Mouse (Mus musculus) T-helper 1 cell (primary cell): Measurements from ENCODE around the gene Zcchc4.

Experiments used
- in situ Hi-C: fragments of 300-600 bp; cut with MboI, MseI; formaldehyde crosslinking; loops from one replicate; pipeline ENCODE4 v1.15.1; 2025; ENCODE audit warnings: high pct_unique_total_duplicates

Zcchc4 gene

DNA sequence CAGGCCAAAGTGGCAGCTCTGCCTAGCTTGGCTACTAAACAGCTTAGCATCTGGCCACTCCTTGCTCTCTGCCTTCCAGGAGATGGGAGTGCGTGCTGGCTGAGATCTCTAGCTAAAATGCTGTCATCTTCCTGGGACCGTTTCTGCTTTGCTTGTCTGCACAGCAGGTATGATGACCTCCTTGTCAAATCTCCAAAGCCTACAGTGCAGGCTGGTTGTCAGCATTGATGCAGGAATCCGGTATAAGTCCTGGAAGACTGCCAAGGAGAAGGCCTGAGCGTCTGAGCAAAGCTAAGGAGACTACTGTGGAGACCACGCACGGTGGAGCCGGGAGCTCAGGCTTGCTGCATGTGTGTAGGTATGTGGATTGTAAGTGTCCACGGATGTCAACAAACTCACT is at the start of gene Zcchc4:
Gene Zcchc4, plus strand, starts transcription at position 173 of the 400 bp plus-strand sequence.
- in situ Hi-C loops = loop anchor here (25.0 kb wide), 1 partner anchor 588 kb away; the partner anchor contains the start of gene Dhx15

DNA sequence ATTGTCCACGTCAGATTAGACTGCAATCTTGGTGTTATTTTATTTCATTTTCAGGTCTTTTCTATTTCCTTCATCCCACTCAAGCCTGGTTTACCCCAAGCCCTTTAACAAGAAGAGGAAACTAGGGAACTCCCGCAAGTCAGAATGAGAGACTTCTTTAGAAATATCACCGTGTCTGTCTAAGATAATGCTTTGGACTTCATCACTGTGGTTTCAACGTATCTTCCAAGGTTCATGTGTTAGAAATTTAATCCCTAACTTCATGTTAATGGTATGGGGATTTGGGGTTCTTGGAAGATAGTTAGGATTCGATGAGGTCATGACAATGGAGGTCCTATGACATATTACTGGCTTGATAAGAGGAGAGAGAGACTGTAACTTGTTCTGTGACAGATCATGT is 47.5 kb upstream of the Zcchc4 start:
- in situ Hi-C loops = no loop called here

DNA sequence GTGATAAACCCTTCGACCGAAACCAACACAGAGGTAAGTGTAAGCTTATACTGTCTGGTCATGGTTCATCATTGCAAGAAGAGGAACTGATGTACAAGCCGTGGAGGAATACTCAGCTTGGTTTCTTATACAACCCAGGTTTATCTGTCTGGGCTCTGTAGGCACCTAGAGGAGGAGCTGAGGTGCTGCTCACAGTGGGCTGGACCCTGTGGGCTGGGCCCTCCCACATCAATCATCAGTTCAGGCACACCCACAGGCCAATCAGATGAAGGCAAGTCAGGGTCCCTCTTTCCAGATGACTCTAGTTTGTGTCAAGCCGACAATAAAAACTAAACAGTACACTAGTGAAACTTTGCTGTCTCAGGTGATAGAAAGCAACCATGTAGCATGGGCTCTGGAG is 42.4 kb upstream of the Zcchc4 start:
- in situ Hi-C loops = no loop called here

DNA sequence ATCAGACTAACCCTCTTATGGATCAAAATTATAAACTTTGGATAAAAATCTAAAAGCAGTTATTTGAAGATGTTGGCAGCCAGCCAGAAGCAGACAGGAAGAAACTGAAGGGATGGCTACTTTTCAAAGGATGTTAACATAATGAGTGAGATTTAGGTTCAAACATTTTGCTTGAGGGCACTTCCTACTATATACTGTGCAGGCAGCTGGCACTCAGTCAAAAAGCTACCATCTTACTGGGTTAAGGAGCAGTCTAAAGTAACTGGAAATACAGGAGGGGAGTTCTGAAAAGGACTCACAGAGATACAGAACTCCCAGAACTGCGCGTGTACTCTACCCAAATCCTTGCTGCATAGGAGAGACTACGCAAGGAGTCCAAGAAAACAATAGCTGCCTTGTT is 39.2 kb upstream of the Zcchc4 start:
- in situ Hi-C loops = no loop called here

DNA sequence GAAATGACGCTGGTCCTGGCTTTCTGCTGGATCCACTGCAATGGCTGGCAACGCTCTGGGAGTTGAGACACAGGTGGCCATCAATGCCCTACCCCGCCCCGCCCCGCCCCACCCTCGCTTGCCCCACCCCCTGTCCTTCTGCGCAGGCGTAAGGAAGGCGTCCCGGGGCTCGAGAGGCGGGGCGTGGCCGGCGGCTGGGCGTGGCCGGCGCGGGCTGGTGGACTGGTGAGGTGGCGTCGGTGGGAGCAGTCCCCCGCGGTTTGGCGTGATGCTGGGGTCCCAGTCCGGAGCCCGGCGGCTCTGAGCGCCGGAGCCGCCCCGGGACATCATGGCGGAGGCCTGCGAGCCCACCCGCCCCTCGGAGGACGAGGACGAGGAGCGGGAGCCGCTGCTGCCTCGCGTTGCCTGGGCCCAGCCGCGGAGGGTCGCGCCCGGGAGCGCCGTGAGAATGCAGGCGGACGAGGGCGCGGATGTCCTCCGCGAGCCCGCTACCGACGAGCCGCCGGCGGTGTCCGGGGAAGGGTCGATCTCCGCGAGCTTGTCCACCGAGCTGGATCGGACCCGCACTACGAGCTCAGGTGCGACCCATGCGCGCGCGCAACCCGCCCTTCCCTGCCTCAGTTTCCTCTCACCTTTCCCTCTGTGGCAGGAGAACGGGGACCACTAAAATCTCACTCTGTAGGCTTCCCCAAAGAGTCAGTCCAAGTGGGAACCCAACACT is 33.7 kb upstream of the Zcchc4 start, which contains the start of gene Pi4k2b:
Gene Pi4k2b, plus strand, starts transcription at position 184 of the 721 bp plus-strand sequence.
- in situ Hi-C loops = no loop called here

DNA sequence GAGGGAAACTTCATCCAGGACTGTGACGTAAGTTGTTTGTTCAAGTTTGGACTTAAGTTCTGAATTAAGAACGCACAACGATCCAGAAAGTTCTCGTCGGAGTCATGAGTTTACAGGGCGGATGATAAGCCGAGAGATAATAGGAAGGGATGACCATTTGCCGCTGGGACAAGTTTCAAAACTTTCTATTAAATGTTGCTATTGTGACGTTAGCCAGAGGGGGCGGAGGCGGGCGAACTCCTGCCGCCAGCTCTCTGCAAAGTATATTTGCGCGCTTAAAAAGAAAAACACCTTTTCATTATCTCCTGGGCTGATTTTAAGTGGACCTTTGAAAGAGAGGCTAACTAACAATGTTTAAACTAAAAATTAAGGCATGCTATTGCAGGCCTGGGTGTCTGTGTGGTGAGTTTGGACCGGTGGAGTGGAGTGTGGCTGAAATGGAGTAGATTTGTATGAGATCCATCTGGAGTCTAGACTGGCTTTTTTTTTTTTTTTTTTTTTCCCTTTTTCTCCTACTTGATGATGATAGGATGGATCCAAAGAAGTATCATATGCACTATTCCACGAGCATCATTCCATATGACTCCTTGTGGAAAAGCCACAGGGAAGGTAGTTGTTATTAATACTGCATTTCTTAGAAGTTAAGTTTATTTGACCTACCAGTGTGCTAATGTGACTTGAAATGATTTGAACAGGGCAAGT is 32.9 kb upstream of the Zcchc4 start:
- in situ Hi-C loops = no loop called here

DNA sequence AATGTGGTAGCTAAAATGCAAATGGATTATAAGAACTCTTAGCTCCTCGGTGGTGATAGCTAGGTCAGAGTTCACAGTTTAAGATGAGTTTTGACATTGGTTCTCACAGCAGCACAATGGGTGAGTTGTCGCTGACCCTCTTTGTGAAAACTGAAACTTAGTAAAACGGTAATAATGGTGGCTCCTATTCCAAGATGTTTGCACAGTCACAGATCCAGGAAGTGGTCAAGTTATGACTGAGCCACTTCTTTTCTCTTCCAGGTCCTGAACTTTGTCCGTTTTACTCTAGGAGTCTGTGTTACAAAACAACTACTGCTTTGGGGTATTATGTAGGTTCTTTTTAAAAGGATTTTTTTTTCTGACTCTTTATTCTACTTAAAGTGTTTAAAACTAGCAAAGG is 32.0 kb upstream of the Zcchc4 start:
- in situ Hi-C loops = no loop called here

DNA sequence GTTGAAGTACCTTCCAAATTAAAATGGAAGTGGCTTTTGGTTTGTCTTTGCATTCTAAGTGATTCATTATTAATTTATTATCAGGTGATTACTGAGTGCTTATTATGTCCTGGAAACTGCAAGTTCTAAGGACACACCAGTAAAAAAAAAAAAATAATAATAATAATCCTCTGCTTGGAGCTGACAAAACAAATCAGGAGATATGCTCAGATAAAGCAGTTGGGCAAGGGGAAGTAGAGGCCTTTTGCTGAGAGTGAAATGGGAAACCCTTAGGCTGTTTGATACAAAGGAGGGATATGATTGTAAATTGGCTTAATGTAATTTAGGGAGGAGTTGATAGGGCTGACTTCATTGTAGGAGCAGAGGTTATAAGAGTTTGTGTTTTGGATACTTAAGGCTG is 28.3 kb upstream of the Zcchc4 start:
- in situ Hi-C loops = no loop called here

DNA sequence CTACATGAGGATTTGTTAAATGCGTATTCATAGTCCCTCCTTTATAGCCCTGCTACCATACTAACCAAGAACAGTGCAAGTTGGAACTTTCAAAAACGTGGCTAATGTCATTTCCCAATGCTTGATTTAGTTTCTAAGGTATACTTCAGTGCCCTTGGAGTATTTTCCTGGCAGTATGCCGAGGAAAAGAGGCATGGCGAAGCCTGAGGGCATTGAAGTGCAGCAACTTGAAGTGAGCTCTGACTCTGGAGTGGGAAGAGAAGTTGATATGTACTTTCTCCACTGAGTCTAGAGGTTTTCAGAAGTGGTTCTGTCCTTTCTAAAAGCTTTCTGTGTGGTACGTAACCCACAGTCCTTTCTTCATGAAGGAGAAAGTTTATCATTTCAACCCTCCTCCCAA is 26.5 kb upstream of the Zcchc4 start:
- in situ Hi-C loops = no loop called here

DNA sequence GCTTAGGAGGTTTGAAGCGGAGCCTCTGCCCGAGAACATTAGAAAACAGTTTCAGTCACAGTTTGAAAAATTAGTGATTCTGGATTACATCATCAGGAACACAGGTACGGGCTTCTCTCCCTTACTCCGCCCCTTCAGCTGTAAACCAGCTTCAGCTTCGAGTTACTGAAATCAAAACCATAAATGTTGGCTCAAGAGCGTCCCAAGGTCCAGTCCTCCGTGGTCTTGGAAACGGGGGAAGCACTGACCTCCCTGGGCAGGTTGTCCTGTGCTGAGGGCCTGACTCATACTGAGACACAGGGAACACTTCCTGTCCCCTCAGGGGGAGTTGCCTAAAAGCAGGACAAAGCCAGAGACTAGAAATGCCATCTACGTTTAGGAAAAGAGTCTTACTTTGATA is 22.1 kb upstream of the Zcchc4 start:
- in situ Hi-C loops = no loop called here

DNA sequence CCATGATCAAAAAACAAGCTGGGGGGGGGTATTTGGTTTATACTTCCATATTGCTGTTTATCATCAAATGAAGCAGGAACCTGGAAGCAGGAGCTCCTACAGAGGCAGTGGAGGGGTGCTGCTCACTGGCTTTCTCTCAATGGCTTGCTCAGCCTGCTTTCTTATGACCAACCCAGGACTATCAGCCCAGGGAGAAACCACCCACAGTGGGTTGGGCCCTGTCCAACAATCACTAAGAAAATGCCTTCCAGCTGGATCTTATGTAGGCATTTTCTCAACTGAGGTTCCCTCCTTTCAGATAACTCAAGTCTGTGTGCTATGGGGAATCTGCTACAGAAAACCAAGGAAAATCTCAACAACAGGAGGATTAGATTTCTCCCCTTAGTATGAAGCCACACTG is 21.0 kb upstream of the Zcchc4 start:
- in situ Hi-C loops = no loop called here

DNA sequence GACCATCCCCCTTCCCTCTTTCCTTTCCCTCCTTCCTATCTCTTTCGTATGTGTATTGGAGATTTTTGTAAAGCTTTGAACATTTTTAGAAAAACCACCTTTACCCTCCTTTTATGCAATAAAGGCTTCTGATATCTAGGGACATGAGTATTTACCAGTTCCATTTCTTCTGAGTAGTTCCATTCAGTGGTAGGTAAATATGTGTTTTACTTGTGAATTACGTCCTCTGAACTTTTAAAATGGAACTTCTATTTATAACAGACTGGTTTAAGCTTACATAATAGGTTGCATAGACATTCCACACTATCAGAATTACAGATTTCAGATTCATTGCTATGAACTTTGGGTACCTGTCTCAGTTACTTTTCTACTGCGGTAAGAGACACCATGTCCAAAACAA is 19.9 kb upstream of the Zcchc4 start:
- in situ Hi-C loops = no loop called here

DNA sequence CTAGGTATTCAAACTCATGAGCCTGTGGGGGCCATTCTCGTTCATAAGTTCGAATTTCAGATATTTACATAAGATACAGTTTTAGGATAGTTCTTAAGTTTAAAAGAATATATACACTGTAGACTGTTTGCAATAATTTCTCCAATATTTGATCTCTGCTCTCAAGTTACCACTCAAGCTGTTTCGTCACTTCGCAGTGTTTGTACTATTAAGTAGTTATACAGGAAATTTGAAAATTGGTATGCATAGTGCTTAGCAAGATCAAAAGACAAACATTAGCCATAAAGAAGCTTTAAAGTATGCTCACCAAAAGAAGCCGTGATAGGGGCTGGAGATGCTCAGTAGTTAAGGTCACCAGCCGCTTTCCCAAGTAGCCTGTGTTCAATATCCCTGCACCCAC is 19.2 kb upstream of the Zcchc4 start:
- in situ Hi-C loops = no loop called here

DNA sequence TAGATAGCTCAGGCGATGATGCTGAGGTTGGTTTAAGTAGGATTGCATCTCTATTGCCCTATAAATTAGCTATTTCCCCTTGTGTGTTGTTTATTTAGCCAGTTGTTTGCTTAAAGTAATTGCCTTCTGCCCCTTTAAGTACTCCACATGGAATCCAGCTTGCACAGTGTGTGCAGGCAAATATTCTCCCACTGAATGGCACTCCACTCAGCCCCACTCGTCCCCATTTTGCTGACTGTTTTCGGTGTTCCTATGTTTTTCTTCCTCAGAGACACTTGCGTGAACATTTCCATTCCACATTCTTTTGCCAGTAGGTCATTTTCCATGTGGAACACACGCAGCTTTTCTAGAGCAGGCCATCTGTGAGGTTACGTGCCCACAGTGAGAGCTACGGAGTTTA is 12.6 kb upstream of the Zcchc4 start:
- in situ Hi-C loops = no loop called here

DNA sequence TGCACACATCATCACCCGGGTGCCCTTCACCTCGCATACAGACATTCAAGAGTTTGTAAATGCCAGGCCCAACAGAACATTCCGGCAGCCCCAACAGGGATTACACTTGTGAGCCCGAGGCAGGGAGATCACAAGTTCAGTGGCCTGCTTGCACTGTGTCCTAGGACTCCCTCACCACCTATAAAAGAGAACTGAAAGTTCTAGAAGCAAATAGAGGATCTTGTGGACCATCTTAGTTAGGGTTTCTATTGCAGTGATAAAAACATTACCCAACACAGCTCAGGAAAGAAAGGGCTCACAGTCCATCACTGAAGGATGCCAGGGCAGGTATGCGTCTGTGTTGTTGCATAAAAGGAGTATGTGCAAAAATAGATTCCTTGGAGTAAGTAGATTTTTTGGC is 942 bp upstream of the Zcchc4 start:
- in situ Hi-C loops = no loop called here

DNA sequence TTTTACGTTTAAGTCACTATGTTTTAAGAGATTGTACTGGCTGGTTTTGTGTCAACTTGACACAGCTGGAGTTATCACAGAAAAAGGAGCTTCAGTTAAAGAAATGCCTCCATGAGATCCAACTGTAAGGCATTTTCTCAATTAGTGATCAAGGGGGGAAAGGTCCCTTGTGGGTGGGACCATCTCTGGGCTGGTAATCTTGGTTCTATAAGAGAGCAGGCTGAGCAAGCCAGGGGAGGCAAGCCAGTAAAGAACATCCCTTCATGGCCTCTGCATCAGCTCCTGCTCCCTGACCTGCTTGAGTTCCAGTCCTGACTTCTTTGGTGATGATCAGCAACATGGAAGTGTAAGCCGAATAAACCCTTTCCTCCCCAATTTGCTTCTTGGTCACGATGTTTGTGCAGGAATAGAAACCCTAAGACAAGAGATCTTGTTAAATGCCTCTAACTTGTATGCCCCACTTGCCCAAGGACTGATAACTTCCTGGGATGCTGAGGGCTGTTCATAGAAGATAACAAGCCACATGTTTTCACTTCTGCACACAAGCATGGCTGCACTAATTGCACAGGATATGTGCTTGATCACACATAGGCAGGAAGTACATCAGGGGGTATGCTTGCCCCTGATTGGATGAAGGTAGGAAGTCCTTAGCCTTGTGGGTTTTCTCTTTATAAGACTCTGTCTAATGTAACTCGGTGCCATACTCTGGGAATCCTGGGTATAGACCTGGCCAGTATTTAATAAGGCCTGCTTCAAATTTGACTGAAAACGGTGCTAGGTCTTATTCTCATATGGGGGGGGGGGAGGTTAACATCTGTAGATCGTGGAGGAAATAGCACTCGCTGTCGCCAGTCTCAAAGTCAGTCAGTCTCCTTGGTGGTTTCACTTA is 1.5 kb downstream of the Zcchc4 start:
- in situ Hi-C loops = loop anchor here (25.0 kb wide), 1 partner anchor 589 kb away; the partner anchor contains the start of gene Dhx15

DNA sequence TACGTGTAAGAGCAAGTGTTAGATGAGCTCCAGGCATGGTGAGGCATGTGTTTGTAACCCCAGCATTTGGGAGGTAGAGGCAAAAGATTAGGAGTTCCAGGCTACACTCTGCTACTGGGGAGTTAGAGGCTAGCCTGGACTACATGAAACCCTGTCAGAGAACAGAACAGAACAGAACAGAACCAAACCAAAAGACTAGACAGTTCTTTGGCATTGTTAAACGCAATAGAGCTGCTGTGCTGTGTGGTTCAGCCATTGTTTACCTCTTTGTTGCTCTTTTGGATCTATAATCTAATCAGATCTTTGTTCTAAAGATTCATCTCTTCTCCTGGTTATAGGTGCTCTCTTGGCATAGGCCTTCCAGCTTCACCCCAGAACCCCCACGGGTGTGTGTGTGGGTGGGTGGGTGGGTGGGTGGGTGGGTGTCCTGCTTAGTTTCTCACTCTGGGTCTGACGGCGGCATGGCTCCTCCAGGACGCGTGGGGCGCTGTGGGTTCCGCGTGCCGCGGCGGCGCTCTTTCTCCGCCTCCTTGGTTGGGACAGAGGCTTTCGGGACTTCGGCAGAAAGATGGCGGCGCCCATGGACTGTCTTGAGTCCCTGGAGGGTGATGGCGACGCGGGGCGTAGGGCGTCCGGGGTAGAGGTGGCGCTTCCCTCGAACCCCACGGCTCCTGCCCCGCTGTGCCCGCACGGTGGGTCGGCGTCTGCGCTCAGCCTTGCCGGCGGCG is 7.5 kb downstream of the Zcchc4 start:
- in situ Hi-C loops = loop anchor here (25.0 kb wide), 1 partner anchor 595 kb away; the partner anchor contains the start of gene Dhx15

DNA sequence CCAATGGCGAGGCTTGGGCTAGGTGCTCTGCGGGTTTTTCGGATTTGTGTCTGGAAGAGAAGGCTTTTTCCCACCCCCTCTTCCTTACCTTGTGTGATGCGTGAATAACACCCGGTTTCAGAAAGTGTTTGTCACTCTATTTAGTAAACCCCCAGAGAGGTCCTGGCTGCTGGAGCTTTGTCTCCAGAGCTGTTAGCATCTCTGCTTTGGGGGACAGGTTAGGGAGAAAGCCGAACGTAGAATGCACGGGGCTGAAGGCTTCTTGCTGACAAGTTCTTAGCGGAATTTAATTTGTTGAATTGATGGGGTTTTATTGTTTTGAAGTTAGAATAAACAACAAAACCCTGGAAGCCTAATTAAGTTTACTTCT is 8.0 kb downstream of the Zcchc4 start:
- in situ Hi-C loops = loop anchor here (25.0 kb wide), 1 partner anchor 596 kb away; the partner anchor contains the start of gene Dhx15

DNA sequence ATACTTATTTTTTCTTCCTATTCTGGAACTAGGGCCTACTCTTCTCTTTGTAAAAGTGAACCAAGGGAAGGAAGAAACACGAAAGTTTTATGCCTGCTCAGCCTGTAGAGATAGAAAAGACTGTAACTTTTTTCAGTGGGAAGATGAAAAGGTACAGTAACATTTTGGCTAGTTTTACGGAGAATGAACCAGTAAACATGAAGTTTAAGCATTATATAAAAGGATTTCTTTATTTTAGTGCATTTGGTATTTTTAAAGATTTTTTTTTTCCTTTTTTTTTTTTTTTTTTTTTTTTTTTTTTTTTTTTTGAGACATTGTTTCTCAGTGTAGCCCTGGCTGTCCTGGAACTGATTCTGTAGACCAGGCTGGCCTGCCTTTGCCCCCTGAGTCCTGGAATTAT is 8.7 kb downstream of the Zcchc4 start:
- in situ Hi-C loops = loop anchor here (25.0 kb wide), 1 partner anchor 597 kb away; the partner anchor contains the start of gene Dhx15

DNA sequence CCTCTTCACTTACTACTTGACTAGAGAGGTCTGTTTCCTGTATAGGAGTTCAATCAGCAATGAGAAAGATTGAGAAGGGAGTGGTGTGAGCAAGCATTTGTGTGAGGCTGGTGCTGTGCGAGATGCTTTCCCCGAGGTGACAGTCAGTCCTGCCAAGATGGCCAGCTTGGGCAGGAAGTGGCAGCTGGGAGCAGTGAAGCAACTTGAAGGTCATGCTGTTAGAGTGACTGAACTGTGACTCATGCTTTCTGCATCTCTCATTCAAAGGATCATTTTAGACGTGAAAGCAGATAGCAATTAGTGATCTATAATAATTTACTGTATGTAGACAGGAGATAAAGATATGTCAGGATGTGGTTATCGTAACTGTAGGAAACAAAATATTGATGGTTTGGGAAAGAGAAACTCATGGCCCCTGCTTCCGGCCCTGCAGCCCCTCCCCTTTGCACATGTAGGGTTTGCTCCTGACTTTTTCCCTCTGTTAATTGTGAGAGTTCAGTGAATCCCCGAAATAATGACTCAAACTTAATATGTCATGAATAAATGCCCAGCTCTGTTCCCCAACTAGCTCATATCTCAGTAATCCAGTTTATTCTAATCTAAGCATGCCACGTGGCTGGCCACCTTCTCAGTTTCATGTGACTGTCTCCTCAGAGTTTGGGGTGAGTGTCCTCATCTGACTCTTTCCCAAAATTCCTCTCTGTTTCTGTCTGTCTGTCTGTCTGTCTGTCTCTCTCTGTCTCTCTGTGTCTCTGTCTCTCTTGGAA is 11.5 kb downstream of the Zcchc4 start:
- in situ Hi-C loops = loop anchor here (25.0 kb wide), 1 partner anchor 599 kb away; the partner anchor contains the start of gene Dhx15
